Mouse (Mus musculus) olfactory bulb, adult 2 months (tissue): ENCODE measurements at regions not wholly inside any gene's neighbourhood (a gene's known extent, or its start where the extent isn't known, plus 50 kb on each side); places are given as distances from the start of the nearest gene placed in this dataset.

ENCODE experiments used
- CTCF ChIP-seq: fragments of 200-500 bp; IDR thresholded peaks from 2 replicates; pipeline ENCODE4 v1.5.1; 2012; ENCODE audit warnings: low read depth, mild to moderate bottlenecking, low read length, moderate library complexity; ENCODE audit not compliant: insufficient read depth
- POLR2A ChIP-seq: fragments of 200-500 bp; IDR thresholded peaks from 2 replicates; pipeline ENCODE4 v1.6.1; 2012; ENCODE audit warnings: mild to moderate bottlenecking, low read depth, low read length, moderate library complexity; ENCODE audit not compliant: insufficient read depth

GRCm38 (mm10) chr8:115783364-115783763 lies 75.8 kb upstream of the Maf start:
- TF ChIP-seq POLR2A (no peak), CTCF (no peak)
